Mouse (Mus musculus) C2C12 (cell line): Measurements from ENCODE around the gene Sh2d1b2.

ENCODE experiments used
- CTCF ChIP-seq: IDR thresholded peaks from one replicate; pipeline ENCODE4 v1.5.1; 2011; ENCODE audit not compliant: control insufficient read depth, insufficient read depth, insufficient read length
- MAX ChIP-seq: IDR thresholded peaks from one replicate; pipeline ENCODE4 v1.6.1; 2011; ENCODE audit warnings: mild to moderate bottlenecking, control low read depth

- TF ChIP-seq MAX (no peak), CTCF (no peak)
Measured at GRCm38 (mm10) chr1:170215590-170215989, 17.0 kb upstream of the Sh2d1b2 start.
